Mouse (Mus musculus) C2C12 (cell line): ENCODE data around the gene Pnck.

Experiments
- CTCF ChIP-seq: IDR thresholded peaks from one replicate; pipeline ENCODE4 v1.5.1; 2011; ENCODE audit not compliant: control insufficient read depth, insufficient read depth, insufficient read length
- MAX ChIP-seq: IDR thresholded peaks from one replicate; pipeline ENCODE4 v1.6.1; 2011; ENCODE audit warnings: mild to moderate bottlenecking, control low read depth
- MYOD1 ChIP-seq: IDR thresholded peaks from one replicate; pipeline ENCODE4 v1.6.1; 2011; ENCODE audit warnings: low read depth; ENCODE audit not compliant: control insufficient read depth, insufficient read length
- USF1 ChIP-seq: IDR thresholded peaks from one replicate; pipeline ENCODE4 v1.6.1; 2011; ENCODE audit warnings: low read depth, mild to moderate bottlenecking, control low read depth, moderate library complexity

- TF ChIP-seq CTCF (no peak), MAX (no peak), USF1 (no peak), MYOD1 (no peak)
Measured at GRCm38 (mm10) chrX:73673968-73674661, 14.2 kb upstream of the Pnck start.
